Mouse (Mus musculus): Measurements from ENCODE around the gene Olfr786.

The Olfr786 gene

DNA sequence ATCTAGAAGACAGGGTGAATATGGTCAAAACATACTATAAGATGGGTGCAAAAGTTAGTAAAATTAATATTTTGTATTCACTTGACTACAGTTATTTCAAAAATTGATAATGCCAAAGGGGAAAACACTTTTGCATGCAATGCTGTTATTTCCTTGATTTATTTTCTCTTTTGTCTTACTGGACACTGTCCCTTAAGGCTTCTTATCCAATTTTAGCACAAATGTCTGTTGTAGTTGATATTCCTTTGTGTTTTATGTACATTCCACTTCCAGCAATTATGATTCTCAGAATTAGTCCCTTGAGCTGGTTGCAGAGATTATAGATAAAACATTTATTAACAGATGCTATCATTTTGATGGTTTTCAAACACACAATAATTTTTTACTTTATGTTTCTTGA is at the start of gene Olfr786:
Olfr786 (plus strand) TSS at position 301 of the 400 bp plus-strand sequence.
- in situ Hi-C loops (cut with MboI; ENCODE audit: unreplicated experiment in 2 of 2) = no loop called here

DNA sequence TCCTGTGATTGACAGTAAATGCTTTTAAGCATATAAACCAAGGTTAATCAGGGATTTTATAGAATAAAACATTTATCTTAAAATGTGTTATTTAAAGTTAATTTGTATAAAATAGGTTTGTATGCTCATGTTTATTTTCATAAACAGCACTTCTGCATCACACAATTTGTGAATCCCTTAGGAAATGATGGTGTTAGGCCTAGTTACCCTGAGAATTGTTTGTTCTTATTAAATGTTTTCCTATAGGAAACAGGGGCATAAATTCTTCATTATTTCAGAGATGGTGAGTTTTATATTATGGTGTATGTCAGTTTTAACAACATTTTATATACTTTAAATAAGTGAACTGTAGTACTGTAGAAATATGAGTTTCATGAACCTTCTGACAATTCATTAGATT is 43.3 kb upstream of the Olfr786 start, which contains the start of gene Olfr784:
Olfr784 (plus strand) TSS at position 301 of the 400 bp plus-strand sequence.
- in situ Hi-C loops (cut with MboI; ENCODE audit: unreplicated experiment in 2 of 2) = loop anchor here in 1 of 2 experiments (10.0 kb wide), 1 partner anchor 359 kb away; no protein-coding TSS in a partner anchor

DNA sequence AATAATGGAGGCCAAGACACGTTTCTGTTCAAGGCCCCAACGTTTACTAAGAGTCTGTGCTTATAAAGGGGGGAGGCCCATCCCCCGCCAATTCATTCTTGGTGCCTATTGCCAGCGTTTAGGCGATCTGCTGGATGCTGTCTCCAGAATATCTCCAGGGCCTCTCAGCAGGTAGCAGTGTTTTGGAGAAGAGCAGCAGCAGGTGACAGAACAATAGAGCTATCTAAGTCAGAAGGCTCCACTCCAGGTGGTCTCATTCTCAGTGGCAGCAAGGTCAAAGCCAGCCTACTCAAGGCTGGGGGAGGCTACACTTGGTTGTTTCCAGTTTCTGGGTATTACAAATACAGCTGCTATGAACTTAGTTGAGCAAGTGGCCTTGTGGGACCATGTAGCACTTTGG is 26.2 kb upstream of the Olfr786 start:
- in situ Hi-C loops (cut with MboI; ENCODE audit: unreplicated experiment in 2 of 2) = no loop called here

DNA sequence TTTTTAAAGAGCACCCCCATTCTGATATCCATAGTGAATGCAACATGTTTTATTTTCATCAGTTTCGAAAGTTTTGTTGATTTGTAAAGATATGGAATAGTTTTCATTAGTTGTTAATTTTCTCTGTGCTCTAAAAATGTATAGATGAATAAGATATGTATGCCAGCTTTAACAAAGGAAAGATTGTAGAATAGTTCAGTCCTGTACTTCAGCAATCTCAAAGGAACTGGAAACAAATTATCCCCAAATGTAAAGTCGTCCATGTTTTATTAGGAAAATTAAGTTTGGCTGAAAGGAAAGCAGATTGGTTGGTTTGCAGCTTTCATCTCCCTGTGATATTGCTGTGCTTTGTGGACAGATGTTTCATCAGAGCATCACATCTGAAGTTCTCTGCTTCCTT is 22.0 kb upstream of the Olfr786 start, which contains the start of gene Olfr785:
Olfr785 (plus strand) TSS at position 301 of the 400 bp plus-strand sequence.
- in situ Hi-C loops (cut with MboI; ENCODE audit: unreplicated experiment in 2 of 2) = no loop called here

DNA sequence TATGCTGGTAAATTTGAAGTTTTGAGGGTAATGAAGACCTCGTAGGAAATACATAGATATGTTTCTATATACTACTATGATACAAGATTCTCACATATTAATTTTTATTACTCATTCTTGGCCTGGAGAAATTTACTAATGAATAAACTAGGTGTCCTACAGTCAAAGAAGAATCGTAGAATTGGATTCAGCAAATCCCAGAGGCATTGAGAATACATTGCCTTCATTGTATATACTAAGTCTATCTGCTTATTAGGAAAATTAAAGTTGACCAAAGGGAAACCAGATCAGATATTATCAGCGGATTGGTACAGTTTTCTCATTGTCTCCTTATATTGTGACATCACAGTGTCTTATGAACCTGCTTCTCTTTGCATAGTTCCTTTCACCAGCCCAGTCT is 34.5 kb downstream of the Olfr786 start, which contains the start of gene Olfr787:
Olfr787 (plus strand) TSS at position 301 of the 400 bp plus-strand sequence.
- in situ Hi-C loops (cut with MboI; ENCODE audit: unreplicated experiment in 2 of 2) = no loop called here

DNA sequence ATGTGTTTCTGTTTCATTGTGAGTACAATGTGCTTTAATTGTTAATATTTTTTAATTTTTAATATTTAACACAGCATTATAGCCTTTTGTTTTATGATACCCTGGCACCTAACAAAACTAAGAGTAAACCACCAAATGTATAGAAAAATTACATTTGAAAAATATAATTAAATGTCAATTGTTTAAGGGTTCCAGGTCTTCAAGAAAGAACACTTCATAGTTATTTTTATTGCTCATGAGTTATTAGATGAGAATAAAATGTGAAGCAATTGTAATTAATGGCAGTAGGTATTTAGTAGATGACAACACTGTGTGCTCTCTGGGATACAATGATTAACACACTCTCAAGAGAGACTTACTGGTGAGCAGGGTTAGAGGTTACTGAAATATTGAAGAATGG is 43.6 kb downstream of the Olfr786 start, which contains the start of gene Olfr788:
Olfr788 (plus strand) TSS at position 301 of the 400 bp plus-strand sequence.
- in situ Hi-C loops (cut with MboI; ENCODE audit: unreplicated experiment in 2 of 2) = no loop called here

DNA sequence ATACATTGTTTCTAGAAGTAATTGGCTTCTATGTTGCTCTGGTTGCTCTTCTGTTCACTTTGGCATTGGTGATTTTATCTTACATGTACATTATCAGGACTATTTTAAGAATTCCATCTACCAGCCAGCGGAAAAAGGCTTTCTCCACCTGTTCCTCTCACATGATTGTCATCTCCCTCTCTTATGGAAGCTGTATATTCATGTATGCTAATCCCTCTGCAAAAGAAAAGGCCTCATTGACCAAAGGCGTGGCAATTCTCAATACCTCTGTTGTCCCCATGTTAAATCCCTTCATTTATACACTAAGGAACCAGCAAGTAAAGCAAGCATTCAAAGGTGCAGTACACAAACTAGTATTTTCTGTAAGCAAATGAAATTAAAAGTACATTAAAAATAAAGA is 46.1 kb downstream of the Olfr786 start:
- in situ Hi-C loops (cut with MboI; ENCODE audit: unreplicated experiment in 2 of 2) = no loop called here

DNA sequence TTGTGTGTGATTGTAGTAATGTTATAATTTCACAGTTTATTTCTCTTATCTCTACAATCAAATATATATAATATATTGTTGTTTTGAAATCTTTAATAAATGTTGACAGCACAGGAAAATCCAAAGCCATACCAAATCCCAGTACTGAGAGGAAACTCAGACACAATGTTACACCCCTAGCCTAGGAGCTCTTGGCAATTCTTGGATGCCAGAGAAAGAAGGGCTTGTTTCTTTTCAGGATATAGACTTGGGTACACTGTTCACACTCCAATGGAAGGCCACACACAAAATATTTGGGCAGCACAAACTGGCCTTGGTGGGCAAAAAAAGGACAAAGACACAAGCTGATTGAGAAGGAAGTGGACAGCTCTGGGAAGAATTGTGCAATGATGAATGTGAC is 46.6 kb downstream of the Olfr786 start:
- in situ Hi-C loops (cut with MboI; ENCODE audit: unreplicated experiment in 2 of 2) = no loop called here

DNA sequence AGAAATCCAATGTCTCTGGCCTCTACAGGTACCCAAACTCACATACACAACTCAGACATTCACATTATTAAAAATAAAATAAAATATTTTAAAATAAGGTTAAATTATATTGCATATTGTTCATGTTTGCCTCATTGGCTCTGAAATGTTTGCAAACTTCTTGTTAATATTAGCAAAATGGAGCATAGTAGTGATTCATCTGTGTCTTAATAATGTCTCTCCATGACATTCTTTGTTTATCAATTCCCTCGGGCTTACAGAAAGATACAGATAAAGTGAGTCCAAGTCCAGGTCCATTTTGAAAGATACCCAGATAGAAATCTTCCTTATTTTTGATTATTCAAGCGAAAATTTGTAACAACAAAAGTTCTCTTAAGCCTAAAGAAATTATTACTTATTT is 57.3 kb downstream of the Olfr786 start, which contains the start of gene Olfr789:
Olfr789 (plus strand) TSS at position 301 of the 400 bp plus-strand sequence.
- in situ Hi-C loops (cut with MboI; ENCODE audit: unreplicated experiment in 2 of 2) = no loop called here
